Mouse (Mus musculus) erythroblast, embryonic 14.5 days (primary cell): ENCODE data around the gene Cenpt. TPM values are rescaled to one million over a fixed set of nuclear protein-coding genes. Genes with fewer than 3 reads are reported as not detected.

Source experiments
- H3K27me3 ChIP-seq: 2 replicates; pipeline ENCODE4 v1.6.1; 2012; ENCODE audit warnings: inconsistent platforms; ENCODE audit not compliant: control insufficient read depth
- H3K36me3 ChIP-seq: 2 replicates; pipeline ENCODE4 v1.6.1; 2012; ENCODE audit warnings: mild to moderate bottlenecking, inconsistent platforms; ENCODE audit not compliant: control insufficient read depth
- H3K4me1 ChIP-seq: 2 replicates; pipeline ENCODE4 v1.6.1; 2012; ENCODE audit warnings: inconsistent platforms; ENCODE audit not compliant: control insufficient read depth
- H3K4me3 ChIP-seq: replicated peaks from 2 replicates; pipeline ENCODE3; 2012; ENCODE audit warnings: moderate library complexity, mild to moderate bottlenecking, inconsistent platforms
- H3K9me3 ChIP-seq: 2 replicates; pipeline ENCODE4 v1.6.1; 2012; ENCODE audit warnings: low read length, inconsistent platforms, mixed read lengths; ENCODE audit not compliant: control insufficient read depth
- GATA1 ChIP-seq: IDR thresholded peaks from 2 replicates; pipeline ENCODE4 v1.6.1; 2012; ENCODE audit warnings: low read length, inconsistent platforms, mixed read lengths
- TAL1 ChIP-seq: IDR thresholded peaks from 3 replicates; pipeline ENCODE4 v1.6.1; 2012; ENCODE audit warnings: low read length, inconsistent platforms, mixed read lengths
- polyA plus RNA-seq: library from polyadenylated mRNA; stranded (reverse); fragments of >175 nt; gene quantifications from 2 replicates; pipeline ENCODE4 v1.2.3, GENCODE M21; 2012

Gene Cenpt
- polyA plus RNA-seq, 1 experiment = 7.1 TPM

GRCm38 (mm10) chr8:105855248-105856167, 2.4 kb upstream of the Cenpt start:
- H3K4me3 ChIP-seq = peak overlapping the region; percentile 90
- peaks cover 65% of the 10 kb centered on the region for H3K4me1 ChIP-seq
- TF ChIP-seq GATA1 = no peak
- TF ChIP-seq TAL1 = no peak
- H3K9me3 ChIP-seq = no peaks in the 10 kb centered on the region
- H3K36me3 ChIP-seq = peaks cover 25% of the 10 kb centered on the region
- H3K27me3 ChIP-seq = no peaks in the 10 kb centered on the region

DNA sequence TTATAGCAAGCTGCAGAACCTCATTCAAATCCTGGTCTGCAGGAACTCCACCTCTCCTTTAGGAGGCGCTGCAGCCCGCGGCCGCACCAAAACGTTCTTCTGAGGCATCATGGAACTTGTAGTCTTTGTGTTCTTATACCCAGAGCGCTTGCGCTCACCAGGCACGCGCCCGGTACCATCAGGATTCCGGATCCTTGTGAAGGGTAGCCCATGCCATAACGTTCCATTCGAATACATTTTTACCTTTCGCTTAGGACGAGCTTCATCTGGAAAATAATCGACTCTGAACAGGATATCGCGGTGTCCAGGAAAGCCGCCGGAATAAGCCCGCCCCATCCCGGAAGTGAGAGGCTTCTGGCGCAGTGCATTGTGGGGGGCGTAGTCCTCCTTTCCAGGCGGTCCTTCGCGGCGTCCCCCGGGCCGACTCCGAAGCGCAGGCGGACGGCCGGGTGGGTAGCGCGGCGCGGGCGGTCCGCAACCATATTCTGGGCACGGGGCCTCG, 1.7 kb upstream of the Cenpt start, which contains the start of gene Thap11:
Gene Thap11 (plus strand): TSS at position 418 of the 502 bp plus-strand sequence.
- H3K4me1 ChIP-seq = peaks cover 66% of the 10 kb centered on the region
- H3K9me3 ChIP-seq = no peaks in the 10 kb centered on the region
- peaks cover 32% of the 10 kb centered on the region for H3K36me3 ChIP-seq
- no peak for TF ChIP-seq GATA1
- no peak for TF ChIP-seq TAL1
- H3K27me3 ChIP-seq = no peaks in the 10 kb centered on the region
- H3K4me3 ChIP-seq = peak within 1 kb of the TSS; percentile 90

DNA sequence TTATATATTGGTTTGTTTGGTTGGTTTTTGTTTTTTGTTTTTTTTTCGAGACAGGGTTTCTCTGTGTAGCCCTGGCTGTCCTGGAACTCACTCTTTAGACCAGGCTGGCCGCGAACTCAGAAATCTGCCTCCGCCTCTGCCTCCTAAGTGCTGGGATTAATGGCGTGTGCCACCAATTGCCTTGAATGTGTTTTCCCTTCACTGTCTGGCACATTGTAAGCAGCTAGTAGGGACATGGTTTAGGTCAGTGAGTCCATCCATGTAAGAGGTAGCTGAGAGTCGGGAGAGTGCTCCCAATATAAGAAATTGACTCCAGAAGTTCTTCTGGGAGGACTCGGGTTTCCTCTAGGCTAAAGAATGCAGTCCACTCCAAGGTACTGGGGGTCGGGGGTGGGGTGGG, 1.2 kb upstream of the Cenpt start:
- Histone ChIP-seq H3K36me3 (peaks cover 36% of the 10 kb centered on the region), H3K4me1 (peaks cover 66% of the 10 kb centered on the region), H3K4me3 (peak overlapping the region; percentile 90), H3K27me3 (no peaks in the 10 kb centered on the region), H3K9me3 (no peaks in the 10 kb centered on the region)
- TF ChIP-seq TAL1 = no peak
- no peak for TF ChIP-seq GATA1

GRCm38 (mm10) chr8:105852146-105852729, 840 bp downstream of the Cenpt start:
- H3K36me3 ChIP-seq = peaks cover 40% of the 10 kb centered on the region
- TF ChIP-seq TAL1 = no peak
- no peak for TF ChIP-seq GATA1
- no peaks in the 10 kb centered on the region for H3K9me3 ChIP-seq
- H3K4me3 ChIP-seq = peak overlapping the region; percentile 70
- H3K27me3 ChIP-seq = no peaks in the 10 kb centered on the region
- peaks cover 56% of the 10 kb centered on the region for H3K4me1 ChIP-seq

DNA sequence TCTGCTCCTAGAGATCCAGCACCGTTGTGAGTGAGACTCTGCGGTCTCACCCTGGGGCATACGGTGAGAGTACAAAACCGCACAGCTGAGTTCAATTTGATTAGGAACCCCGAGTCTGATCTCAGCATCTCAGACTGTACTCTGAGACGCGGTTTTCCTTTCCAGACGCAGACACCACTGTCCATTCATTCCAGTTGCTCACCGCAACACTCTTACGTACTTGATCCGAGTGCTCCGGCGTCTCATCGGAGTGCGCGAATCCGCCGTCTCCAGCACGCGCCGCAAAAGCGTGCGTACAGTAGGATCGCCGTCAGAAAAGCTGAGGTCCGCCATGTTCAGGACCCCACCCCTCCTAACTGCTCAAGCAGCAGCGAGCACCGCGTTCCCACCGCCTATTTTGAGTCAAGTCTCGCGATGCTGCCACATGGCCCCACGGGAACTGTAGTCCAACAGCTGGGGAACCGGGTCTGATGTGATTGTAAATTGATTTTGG, 1.4 kb downstream of the Cenpt start:
- H3K9me3 ChIP-seq = no peaks in the 10 kb centered on the region
- peaks cover 43% of the 10 kb centered on the region for H3K36me3 ChIP-seq
- TF ChIP-seq GATA1 = no peak
- no peak for TF ChIP-seq TAL1
- H3K27me3 ChIP-seq = no peaks in the 10 kb centered on the region
- H3K4me3 ChIP-seq = peak overlapping the region; percentile 70
- H3K4me1 ChIP-seq = peaks cover 56% of the 10 kb centered on the region

DNA sequence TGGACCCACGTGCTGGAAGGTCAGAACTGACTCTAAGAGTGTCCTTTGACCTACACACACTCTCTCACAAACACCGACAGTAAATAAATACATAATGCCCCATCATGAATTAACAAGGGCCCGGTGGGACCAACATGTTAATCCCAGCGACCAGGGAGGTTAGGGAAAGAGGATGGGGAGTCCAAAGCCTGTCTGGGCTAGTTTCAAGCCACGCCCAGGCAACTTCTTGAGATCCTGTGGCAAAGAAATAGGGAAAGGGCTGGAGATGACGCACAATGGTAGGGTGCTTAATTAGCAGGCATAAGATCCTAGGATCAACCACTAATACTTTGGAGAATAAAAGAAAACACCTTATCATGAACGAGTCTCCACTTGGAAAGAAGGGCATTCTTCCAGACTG, 2.5 kb downstream of the Cenpt start:
- H3K4me3 ChIP-seq = peak overlapping the region; percentile 70
- H3K27me3 ChIP-seq = no peaks in the 10 kb centered on the region
- TF ChIP-seq GATA1 = no peak
- no peak for TF ChIP-seq TAL1
- H3K4me1 ChIP-seq = peaks cover 50% of the 10 kb centered on the region
- no peaks in the 10 kb centered on the region for H3K9me3 ChIP-seq
- H3K36me3 ChIP-seq = peaks cover 50% of the 10 kb centered on the region

DNA sequence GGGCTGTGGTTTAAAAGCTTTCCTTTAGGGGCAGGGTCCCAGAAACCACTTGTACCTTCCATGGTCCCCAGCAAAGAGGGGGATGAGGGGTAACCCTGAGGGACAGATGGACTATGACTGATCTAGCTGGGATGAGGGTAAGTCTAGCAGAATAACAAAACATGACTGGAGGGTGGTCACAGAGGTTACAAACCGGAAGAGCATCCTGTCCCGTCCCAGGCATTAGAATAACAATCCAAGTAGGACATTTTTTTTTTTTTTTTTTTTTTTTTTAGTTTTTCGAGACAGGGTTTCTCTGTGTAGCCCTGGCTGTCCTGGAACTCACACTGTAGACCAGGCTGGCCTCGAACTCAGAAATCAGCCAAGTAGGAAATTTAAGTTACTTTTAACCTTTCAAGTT, 3.1 kb downstream of the Cenpt start:
- TF ChIP-seq GATA1 (no peak), TAL1 (no peak)
- Histone ChIP-seq H3K4me1 (peaks cover 45% of the 10 kb centered on the region), H3K4me3 (peak overlapping the region; percentile 70), H3K36me3 (peaks cover 56% of the 10 kb centered on the region), H3K9me3 (no peaks in the 10 kb centered on the region), H3K27me3 (no peaks in the 10 kb centered on the region)

DNA sequence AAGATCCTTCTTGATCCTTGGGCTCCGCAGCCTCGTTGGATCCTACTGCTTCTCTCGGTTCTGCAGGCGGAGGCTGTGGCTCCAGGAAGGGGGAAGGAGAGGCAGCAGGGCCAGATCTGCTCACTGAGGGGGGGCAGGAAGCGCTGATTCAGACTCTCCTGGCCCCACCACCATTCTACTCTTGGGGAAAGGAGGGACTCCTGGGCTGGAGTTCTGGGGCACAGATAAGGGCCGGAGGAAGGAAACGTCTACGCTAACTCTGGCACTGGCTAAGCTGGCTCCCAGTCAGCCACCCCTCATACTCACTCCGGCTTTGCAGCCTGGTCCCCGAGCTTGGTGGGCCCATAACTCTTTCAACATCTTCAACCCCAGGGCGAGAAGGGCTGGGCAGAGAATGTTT, 6.4 kb downstream of the Cenpt start:
- Histone ChIP-seq H3K9me3 (no peaks in the 10 kb centered on the region), H3K36me3 (peaks cover 84% of the 10 kb centered on the region), H3K4me1 (peaks cover 38% of the 10 kb centered on the region), H3K4me3 (no peak overlapping the region), H3K27me3 (no peaks in the 10 kb centered on the region)
- TF ChIP-seq TAL1 (no peak), GATA1 (no peak)

- Histone ChIP-seq H3K27me3 (no peaks in the 10 kb centered on the region), H3K9me3 (peaks cover 8% of the 10 kb centered on the region), H3K36me3 (peaks cover 29% of the 10 kb centered on the region), H3K4me1 (peaks cover 29% of the 10 kb centered on the region), H3K4me3 (no peak overlapping the region)
- peak; percentile 86 for TF ChIP-seq GATA1
- TF ChIP-seq TAL1 = no peak
Measured at GRCm38 (mm10) chr8:105839209-105839608, 13.9 kb downstream of the Cenpt start.
